Mouse (Mus musculus): ENCODE data around the gene Cbfa2t2.

- TF ChIP-seq POLR2A (IDR thresholded peaks at IDR 0.05; ENCODE audit: low read depth, low read length) (no peak), CTCF (IDR thresholded peaks at IDR 0.05; ENCODE audit: borderline replicate concordance, insufficient read depth, low read length) (no peak)
Observed at GRCm38 (mm10) chr2:154432696-154433095, 3.6 kb upstream of the Cbfa2t2 start.
